Mouse (Mus musculus) erythroblast, embryonic 14.5 days (primary cell): ENCODE measurements at regions not wholly inside any gene's neighbourhood (a gene's known extent, or its start where the extent isn't known, plus 50 kb on each side); places are given as distances from the start of the nearest gene placed in this dataset.

Source experiments
- H3K27me3 ChIP-seq: 2 replicates; pipeline ENCODE4 v1.6.1; 2012; ENCODE audit warnings: inconsistent platforms; ENCODE audit not compliant: control insufficient read depth
- H3K36me3 ChIP-seq: 2 replicates; pipeline ENCODE4 v1.6.1; 2012; ENCODE audit warnings: mild to moderate bottlenecking, inconsistent platforms; ENCODE audit not compliant: control insufficient read depth
- H3K4me1 ChIP-seq: 2 replicates; pipeline ENCODE4 v1.6.1; 2012; ENCODE audit warnings: inconsistent platforms; ENCODE audit not compliant: control insufficient read depth
- H3K4me3 ChIP-seq: replicated peaks from 2 replicates; pipeline ENCODE3; 2012; ENCODE audit warnings: moderate library complexity, mild to moderate bottlenecking, inconsistent platforms
- H3K9me3 ChIP-seq: 2 replicates; pipeline ENCODE4 v1.6.1; 2012; ENCODE audit warnings: low read length, inconsistent platforms, mixed read lengths; ENCODE audit not compliant: control insufficient read depth
- GATA1 ChIP-seq: IDR thresholded peaks from 2 replicates; pipeline ENCODE4 v1.6.1; 2012; ENCODE audit warnings: low read length, inconsistent platforms, mixed read lengths
- TAL1 ChIP-seq: IDR thresholded peaks from 3 replicates; pipeline ENCODE4 v1.6.1; 2012; ENCODE audit warnings: low read length, inconsistent platforms, mixed read lengths

- H3K4me1 ChIP-seq = no peaks in the 10 kb centered on the region
These were observed 50.5 kb upstream of the Kdr start for GRCm38 (mm10) chr5:76028729-76029128.

More at GRCm38 (mm10) chr5:76028729-76029128, 50.5 kb upstream of the Kdr start:
- no peaks in the 10 kb centered on the region for H3K9me3 ChIP-seq
- no peak overlapping the region for H3K4me3 ChIP-seq
- no peaks in the 10 kb centered on the region for H3K36me3 ChIP-seq
- TF ChIP-seq TAL1 = no peak
- TF ChIP-seq GATA1 = no peak
- peaks cover 2% of the 10 kb centered on the region; the same call in 1 of the 2 replicates for H3K27me3 ChIP-seq
